Mouse (Mus musculus) megakaryocyte-erythroid progenitor cell, adult 5 weeks (primary cell): ENCODE results near the gene Tmem132c. TPM values are rescaled to one million over a fixed set of nuclear protein-coding genes. Genes with fewer than 3 reads are reported as not detected.

Experiments
- polyA plus RNA-seq: library from polyadenylated mRNA; stranded (reverse); fragments of >175 nt; gene quantifications from 2 replicates; pipeline ENCODE4 v1.2.3, GENCODE M21; 2012

The Tmem132c gene
- 0.02 and 0.03 TPM in 2 replicates for polyA plus RNA-seq

GRCm38 (mm10) chr5:127241136-127241924, at the start of gene Tmem132c:
Tmem132c (plus strand) TSS chr5:127241808.

